Mouse (Mus musculus): Measurements from ENCODE around the gene Fez2.

GRCm38 (mm10) chr17:78376587-78376986 is 41.4 kb downstream of the Fez2 start:
- TF ChIP-seq POLR2A (IDR thresholded peaks at IDR 0.05; ENCODE audit: insufficient read depth, low read length) (no peak), EP300 (IDR thresholded peaks at IDR 0.05; ENCODE audit: insufficient read depth, low read depth, low read length) (no peak)
